Mouse (Mus musculus) cerebellum, adult 18-20 months (tissue): ENCODE data around the gene Tmem74b.

Experiments used
- DNase-seq, 2 experiments: peaks; one replicate each; pipeline ENCODE4 v3.0.0; 2021

Tmem74b gene

DNA sequence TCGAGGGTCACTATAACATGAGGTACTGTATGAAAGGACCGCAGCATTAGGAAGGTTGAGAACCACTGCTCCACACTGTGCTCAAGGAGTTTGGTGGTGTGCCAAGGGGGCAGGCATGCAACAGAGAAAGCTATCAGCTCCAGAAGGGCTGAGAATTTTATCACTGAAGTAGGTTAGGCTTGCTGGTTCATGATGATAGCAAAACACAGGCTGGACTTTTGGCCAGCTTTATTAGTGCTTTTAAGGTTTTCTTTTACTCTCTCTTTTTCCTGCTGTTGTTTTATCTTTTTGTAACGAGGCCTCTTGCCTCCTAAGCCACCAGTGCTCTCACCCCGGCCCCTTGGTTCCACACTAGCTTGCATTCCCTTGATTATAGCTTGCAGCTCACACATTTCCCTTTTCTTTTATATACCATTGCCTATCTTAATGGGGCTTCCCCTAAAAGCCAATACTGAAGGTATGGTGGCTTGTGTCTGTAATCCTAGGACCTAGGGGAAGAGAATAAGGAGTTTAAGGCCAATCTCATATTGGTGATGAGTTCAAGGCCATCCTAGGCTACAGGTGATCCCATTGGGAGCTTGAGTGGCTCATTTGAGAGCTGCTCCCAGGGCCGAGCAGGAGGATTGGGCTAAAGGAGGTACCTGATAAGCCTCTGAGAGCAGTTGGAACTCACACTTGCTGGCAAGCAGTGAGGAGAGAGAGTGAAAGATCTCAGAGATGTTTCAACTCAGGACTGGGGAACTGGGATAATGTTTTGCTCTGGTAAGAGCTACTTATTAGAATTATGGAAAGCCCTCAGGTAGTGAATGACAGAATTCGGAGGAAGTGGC is 41.3 kb downstream of the Tmem74b start:
- DNase-seq = no peak

DNA sequence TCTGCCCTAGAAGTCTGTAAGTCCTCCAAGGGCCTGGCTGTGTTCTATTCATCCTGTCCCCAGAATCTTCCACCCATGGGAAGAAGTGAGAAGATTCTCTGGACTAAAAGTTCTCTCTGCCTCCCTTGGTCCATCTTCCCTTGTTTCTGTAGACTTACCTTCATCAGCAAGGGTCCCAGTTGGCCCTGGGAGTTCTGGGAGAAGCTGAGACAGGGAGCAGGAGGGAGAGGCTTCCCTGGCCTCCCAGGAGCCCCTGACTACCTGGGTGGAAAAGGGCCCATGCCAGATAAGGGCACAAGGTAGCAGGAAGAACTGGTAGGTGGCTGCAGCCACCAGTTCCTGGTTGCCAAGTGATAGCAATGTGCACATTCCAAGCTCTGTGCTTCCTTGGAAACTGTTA is 42.0 kb downstream of the Tmem74b start, which contains the start of gene Psmf1:
Psmf1 (minus strand) TSS at position 342 of the 400 bp plus-strand sequence.
- no peak for DNase-seq

DNA sequence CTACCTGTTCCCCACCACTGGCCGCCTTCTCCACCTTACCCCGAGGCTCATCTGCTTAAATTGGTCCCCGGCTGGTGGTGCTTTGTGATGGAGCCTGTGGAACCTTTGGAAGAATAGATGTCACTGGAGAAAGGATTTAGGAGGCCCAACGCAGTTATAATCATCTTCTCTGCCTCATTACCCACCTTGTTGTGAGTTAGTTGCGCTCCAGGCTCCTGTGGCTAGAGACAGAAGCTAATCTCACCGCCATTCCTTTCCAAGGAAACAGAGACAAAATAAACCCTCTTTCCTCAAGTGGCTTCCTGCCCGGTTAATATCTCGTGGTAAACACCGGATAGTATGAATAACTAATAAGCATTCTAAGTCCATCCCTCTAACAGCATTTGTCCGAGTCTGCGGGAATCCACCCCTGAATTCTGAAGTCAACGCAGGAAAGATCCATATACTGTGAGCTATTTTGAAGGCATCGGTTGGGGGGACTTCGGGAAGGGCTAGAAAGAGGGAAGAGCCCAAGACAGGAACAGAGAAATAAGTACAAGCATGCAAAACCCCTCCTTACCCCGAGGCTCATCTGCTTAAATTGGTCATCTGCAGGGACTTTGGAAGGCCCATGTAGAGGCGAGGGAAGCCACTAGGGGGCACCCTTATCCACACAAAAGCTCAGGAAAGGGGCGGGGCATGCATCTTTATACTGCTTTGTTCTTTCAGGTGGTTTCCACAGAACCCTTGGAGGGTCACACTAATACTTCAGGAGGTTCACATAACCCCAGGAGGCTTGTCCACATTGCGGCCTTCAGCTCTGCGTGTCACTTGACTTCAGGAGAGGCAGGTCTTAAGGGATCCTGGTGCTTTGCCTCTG is 46.3 kb downstream of the Tmem74b start:
- peak; percentile 57 to 67 for DNase-seq

GRCm38 (mm10) chr2:151751330-151751729 is 49.5 kb downstream of the Tmem74b start:
- no peak for DNase-seq

DNA sequence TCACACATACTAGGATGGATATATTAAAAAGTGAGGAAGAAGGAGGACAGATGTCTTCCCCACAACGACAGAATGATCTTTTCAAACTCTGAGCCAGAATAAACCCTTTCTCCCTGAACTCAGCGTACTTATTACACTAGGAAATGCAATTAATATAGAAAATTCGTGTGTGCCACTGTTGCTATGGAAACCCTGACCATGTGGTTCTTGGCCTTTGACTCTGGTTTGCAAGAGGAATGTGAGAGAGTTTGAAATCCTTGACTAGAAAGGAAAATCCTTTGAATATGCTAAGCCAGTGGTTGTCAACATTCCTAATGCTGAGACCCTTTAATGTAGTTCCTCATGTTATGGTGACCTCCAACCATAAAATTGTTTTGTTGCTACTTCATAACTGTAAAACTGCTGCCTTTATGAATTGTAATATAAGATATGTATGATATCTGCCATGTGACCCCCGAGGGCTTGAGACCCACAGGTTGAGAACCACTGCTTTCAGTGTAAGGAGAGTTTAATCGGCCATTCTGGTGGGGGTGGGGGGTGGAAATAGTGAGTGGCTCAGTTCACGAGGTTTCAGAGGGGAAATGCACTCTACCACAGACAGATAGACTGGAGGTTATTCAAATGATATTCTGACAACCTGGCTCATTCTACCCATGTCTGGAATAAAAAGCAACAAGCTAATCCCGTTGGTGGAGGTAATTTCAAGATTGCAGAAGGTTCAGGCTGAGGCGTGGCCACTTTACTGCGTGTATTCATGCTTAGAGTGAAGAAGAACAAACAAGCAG is 54.7 kb downstream of the Tmem74b start:
- no peak for DNase-seq

DNA sequence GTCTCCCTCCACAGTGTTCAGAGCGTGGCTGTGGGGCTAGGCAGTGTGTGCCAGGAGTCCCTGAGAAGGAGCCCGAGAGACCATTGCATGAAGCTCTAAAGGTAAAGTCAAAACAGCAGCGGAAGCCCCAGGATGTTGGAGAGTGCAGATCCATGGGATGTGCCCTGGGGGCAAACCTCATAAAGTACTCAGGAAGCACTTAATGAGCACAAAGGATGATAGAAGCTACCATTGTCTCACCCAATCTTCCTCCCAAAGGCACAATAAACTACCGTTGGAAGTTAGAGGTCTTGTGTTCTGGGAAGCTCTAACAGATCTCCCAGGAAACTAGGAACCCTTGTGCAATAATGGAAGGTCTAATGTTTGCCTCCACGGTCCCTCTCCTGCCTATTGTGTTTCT is 55.6 kb downstream of the Tmem74b start:
- DNase-seq = no peak

DNA sequence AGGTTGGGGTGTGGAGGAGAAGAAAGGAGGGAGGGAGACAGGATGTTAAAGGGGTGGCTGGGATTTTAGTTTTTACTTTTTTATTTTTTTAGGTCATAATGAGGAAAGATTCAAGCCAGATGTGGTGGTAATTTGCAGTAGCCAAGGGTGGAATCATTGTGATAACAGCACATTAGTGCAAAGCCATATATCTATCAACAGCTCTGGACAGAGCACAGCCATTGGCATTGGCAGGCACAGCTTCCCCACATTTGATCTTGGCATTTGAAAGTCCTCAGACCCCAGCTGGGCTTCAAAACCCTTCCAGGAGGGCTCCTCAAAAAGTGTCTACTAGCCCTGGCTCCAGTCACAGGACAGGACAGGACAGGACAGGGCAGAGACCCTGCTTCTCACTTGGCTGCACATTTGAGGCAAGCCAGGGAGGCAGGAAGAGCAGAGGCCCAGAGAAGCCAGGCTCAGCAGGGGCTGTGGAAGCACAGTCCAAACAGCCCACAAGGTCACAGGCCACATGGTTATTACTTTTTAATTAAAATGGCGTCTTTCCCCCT is 57.1 kb downstream of the Tmem74b start:
- no peak for DNase-seq
